Mouse (Mus musculus): ENCODE data around the gene Pygo1. TPM values are rescaled to one million over a fixed set of nuclear protein-coding genes. Genes with fewer than 3 reads are reported as not detected.

Gene Pygo1
- total RNA-seq, 2 experiments from 2014 or later, result 7.4 to 8.3 TPM

GRCm38 (mm10) chr9:72931166-72931790, 5.8 kb downstream of the Pygo1 start:
- intact Hi-C loops (cut with DNase I), result no loop called here
- no peak for DNase-seq

- DNase-seq, result no peak
- intact Hi-C loops (cut with DNase I), result no loop called here
Measured at GRCm38 (mm10) chr9:72935309-72935708, 9.9 kb downstream of the Pygo1 start.

DNA sequence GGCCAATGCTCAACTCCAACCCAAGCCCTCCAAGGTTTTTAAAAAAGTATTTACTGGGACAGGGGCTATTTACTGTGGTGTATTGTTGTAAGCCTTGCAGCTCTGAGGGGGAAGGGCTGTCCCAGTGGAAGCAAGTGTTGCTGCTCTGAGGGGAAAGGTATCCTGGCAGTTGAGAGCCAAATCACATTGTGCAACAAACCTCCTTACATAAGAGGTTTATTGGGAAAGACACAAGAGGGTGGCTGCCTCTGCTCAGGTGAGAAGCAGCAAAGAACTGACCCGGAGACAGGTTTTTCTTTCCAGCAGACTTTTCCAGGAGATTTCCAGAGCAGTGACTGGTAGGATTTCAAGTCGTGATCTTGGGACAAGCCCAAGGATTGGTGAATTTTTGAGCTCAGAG, 10.9 kb downstream of the Pygo1 start:
- no peak for DNase-seq
- intact Hi-C loops (cut with DNase I), result no loop called here

- intact Hi-C loops (cut with DNase I), result no loop called here
- DNase-seq, result no peak
Measured at GRCm38 (mm10) chr9:72943424-72943823, 18.0 kb downstream of the Pygo1 start.

- intact Hi-C loops (cut with DNase I), result no loop called here
- DNase-seq, result no peak
Measured at GRCm38 (mm10) chr9:72944286-72944685, 18.8 kb downstream of the Pygo1 start.

DNA sequence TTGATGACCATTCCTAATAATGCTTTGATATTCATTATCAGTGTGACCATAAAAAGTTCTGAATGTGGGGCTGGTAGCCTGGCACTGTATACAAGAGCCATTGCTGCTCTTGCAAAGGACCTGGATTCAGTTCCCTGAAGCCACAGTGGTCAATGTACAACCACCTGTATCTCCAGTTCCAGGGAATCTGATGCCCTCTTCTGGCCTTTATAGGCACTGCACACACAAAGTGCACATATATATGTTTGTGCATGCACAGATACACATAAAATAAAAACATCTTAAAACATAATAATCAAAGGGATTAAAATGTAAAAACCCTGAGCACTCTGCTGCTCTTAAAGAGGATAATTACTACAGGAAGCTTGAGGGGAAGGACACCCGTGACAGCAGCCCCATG, 21.6 kb downstream of the Pygo1 start:
- DNase-seq, result no peak
- intact Hi-C loops (cut with DNase I), result no loop called here

- DNase-seq, result no peak
- intact Hi-C loops (cut with DNase I), result no loop called here
Measured at GRCm38 (mm10) chr9:72949572-72949971, 24.1 kb downstream of the Pygo1 start.

DNA sequence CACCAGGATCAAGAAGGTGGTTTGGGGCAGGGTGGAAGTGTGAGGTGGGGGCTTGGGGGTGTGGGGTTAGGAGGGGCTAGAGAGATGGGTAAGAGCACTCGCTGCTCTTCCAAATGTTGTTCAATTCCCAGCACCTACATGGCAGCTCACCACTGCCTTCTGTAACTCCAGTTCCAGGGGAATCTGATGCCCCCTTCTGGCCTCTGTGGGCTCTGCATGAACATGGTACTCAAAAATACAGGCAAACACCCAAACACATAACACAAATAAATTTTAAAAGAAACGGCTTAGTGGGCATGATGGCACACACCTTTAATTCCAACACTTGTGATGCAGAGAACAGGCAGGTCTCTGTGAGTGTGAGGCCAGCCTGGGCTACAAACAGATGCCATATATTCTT, 29.3 kb downstream of the Pygo1 start:
- intact Hi-C loops (cut with DNase I), result loop anchor here (5.0 kb wide), 1 partner anchor 67 kb away; no protein-coding TSS in a partner anchor

DNA sequence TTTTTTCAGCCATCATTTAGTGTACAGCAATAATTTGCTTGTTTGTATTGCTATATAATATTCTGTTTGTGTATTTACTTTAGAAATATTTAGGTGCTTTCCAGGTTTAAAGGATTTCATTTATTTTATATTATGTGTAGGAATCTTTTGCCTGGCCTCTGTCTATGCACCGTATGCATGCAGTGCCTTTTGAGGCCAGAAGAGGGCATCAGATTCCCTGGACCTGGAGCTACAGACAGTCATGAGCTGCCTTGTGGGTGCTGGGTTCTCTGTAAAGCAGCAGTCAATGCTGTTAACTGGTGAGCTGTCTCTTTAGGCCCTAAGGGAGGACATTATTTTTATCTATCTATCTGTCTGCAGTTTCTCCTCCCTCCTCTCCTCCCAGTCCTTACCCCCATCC, 30.1 kb downstream of the Pygo1 start:
- intact Hi-C loops (cut with DNase I), result loop anchor here (5.0 kb wide), 1 partner anchor 68 kb away; no protein-coding TSS in a partner anchor
- peak; percentile 49 to 57 for DNase-seq

More for the DNA sequence above, 29.3 kb downstream of the Pygo1 start:
- no peak for DNase-seq

DNA sequence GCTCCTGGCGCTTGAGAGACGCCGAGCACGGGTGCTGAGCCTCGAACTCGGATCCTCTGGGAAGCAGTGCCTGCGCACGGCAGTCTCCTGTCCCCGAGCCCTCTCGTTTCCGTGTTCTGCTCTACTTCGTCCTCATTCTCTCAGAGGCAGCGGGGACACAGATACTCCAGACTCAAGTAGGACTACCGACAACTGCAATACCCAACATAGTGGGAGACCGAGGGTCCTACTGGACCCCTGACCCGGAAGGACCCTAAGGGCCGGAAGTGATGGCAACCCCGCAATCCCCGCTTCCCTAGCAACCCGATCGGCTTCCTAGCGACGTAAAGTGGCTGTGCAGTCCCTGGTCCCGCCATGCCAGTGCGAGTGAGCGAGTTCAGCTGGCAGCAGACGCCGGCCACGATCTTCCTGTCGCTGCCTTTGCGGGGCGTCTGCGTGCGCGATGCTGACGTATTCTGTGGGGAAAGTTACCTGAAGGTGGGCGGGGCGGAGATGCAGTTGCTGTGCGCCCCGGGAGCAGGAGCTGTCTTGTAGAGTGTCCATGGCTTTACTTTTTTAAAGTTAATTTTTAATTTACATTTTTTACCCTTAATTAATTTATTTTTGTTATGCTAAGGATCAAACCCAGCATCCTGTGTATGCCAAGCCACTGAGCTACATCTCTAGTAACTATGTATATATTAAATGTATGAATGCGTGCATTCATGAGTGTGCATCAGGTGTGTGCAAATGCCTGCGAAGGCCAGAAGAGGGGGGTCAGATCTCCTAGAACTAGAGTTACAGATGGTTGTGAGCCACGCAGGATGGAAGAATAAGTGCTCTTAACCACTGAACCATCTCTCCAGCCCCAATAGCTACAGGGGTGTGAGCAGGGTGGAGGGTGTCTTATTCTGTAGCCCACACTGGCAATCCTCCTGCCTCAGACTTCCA, 33.3 kb downstream of the Pygo1 start, which contains the start of the genes Dyx1c1 and Gm44503:
Gene Dyx1c1 (plus strand): TSS at position 265 of the 930 bp plus-strand sequence.
Gene Gm44503 (plus strand): TSS at position 332 of the 930 bp plus-strand sequence.
- intact Hi-C loops (cut with DNase I), result loop anchor here (5.0 kb wide), 1 partner anchor 71 kb away; no protein-coding TSS in a partner anchor
- DNase-seq, result peak; percentile 76 to 83

GRCm38 (mm10) chr9:72961346-72961745, 35.9 kb downstream of the Pygo1 start:
- DNase-seq, result no peak
- intact Hi-C loops (cut with DNase I), result no loop called here

DNA sequence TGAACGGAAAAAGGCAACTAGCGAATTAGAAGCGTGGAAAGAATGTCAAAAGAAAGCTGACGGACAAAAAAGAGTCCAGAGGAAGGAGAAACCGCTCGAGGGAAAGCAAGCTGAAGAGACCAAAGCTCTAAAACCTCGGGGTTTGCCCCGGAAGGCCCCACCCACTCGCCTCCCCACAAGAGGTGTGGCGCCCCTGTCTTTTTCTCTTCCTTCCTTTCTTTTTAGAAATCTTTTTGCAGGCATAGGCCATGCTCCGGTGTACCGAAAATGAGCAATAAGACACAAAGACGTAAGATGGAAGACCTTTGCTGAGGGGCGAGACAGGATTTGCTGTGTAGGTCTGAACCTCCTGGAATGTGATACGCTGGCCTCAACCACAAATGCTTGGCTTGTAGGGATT, 36.5 kb downstream of the Pygo1 start:
- DNase-seq, result no peak
- intact Hi-C loops (cut with DNase I), result no loop called here

- DNase-seq, result peak; percentile 47 to 65
- intact Hi-C loops (cut with DNase I), result loop anchor here (1.0 to 5.0 kb wide), 2 partner anchors 74 to 123 kb away; partner anchors contain the start of genes Pigb and Rab27a
Measured at GRCm38 (mm10) chr9:72968349-72969061, 43.1 kb downstream of the Pygo1 start.

DNA sequence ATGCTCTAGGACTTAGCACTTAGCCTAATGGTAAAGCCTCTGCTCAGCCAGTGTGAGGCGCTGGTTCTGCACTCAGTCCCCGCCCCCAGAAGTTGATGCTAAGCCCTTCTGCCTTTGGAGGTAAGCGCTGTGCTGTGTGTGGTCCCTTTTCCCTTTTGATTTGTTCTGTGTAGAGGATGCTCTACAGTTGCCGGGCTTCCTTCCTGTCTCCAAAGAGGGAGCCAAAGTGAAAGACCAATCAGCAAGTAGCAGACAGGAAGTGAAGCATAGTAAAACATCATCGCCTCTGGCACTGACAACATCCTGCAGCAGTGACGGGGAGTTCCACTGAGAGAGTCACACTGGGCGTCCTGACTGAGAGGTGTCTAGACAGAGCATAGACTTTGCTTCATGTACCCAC, 44.4 kb downstream of the Pygo1 start:
- intact Hi-C loops (cut with DNase I), result loop anchor here (5.0 kb wide), 1 partner anchor 72 kb away; the partner anchor contains the start of genes Pigb and Rab27a
- peak; percentile 29 to 45 for DNase-seq

DNA sequence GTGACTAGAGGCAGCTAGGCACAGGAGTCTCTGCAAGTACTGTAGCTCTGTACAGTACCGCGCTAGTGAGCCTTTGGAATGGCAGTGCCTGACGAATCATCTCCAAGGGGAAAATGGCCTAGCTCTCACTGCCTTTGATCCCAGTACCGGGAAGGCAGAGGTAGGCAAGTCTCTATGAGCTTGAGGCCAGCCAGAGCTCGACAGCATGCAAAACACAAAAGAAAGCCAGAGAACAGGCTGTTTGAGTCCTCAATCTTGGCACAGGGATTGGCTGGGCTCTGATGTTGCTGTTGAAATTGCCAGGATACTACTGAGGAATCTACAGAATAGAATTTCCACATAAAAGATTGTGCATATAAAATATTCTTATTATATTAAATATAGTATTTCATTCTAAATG, 47.0 kb downstream of the Pygo1 start:
- no peak for DNase-seq
- intact Hi-C loops (cut with DNase I), result no loop called here

- no peak for DNase-seq
- intact Hi-C loops (cut with DNase I), result no loop called here
Measured at GRCm38 (mm10) chr9:72972984-72973383, 47.5 kb downstream of the Pygo1 start.

DNA sequence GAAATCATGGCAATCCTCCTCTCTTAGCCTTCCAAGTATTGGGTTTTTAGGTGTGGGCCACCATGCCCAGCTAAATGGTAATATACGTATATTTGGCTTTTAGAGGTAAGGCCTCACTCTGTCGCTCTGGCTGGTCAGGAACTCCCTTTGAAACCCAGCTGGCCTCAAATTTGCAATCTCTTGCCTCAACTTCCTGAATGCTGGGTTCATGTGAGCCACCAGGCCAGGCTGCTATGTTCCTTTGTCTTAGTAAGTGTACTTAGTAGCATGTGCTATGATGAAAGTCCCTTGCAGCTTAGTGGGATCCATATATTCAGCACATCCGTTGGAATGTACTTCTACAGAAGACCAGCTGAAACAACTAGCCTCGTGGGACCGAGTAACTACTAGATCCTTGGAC, 49.3 kb downstream of the Pygo1 start:
- intact Hi-C loops (cut with DNase I), result no loop called here
- no peak for DNase-seq

DNA sequence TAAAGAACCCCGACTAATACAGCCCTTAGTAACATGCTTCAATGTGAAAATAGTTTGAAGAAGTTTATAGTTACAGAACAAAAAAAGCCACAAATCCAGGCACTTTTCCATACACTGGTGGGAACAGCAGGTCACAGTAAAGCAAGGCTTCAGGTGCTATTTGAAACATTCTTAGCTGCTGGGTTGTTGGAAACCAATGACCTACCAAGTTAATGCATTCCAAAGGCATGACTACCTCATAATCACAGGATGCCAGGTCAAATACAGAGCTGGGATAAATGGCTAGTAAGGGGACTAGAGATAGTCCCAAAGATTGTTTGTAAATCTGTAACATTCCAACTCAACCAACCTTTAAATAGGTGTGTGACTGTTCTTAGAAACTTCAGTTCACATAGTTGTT, 49.8 kb downstream of the Pygo1 start:
- DNase-seq, result no peak
- intact Hi-C loops (cut with DNase I), result no loop called here

DNA sequence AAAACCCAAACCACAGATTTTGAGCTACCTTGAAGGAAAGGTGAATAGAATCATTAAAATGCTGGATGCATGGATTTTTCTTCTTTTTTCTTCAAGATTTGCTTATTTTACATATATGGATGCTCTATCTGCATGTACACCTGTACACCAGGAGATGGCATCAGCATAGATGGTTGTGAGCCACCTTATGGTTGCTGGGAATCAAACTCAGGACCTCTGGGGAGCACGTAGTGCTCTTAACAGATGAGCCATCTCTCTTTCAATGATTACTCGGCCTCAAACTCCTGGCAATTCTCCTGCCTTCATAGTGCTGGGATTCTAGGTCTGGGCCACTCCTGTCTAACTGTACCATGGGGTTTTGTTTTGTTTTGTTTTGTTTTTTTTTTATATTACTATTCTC, 57.6 kb downstream of the Pygo1 start:
- intact Hi-C loops (cut with DNase I), result no loop called here
- no peak for DNase-seq

- intact Hi-C loops (cut with DNase I), result no loop called here
Measured at GRCm38 (mm10) chr9:72985250-72986220, 60.1 kb downstream of the Pygo1 start, which contains the start of the genes Ccpg1os and Ccpg1. TSS of gene Ccpg1os (minus strand) at chr9:72985382. TSS of gene Ccpg1 (plus strand) at chr9:72985429.

More at GRCm38 (mm10) chr9:72985250-72986220, 60.1 kb downstream of the Pygo1 start, which contains the start of the genes Ccpg1os and Ccpg1:
- peak; percentile 97 for DNase-seq
